Mouse (Mus musculus) liver, adult 2 months (tissue): Measurements from ENCODE around the gene Gm20708. TPM values are rescaled to one million over a fixed set of nuclear protein-coding genes. Genes with fewer than 3 reads are reported as not detected.
A peak's percentile ranks its signal among the peaks of the same experiment; 100 is the strongest.

Experiments used
- DNase-seq: peaks from one replicate; pipeline ENCODE4 v3.0.0-alpha.2; 2011; ENCODE audit warnings: low read depth, low spot score; ENCODE audit errors: extremely low read depth
- H3K27ac ChIP-seq: fragments of 200-500 bp; replicated peaks from 2 replicates; pipeline ENCODE4 v1.5.1; 2012; ENCODE audit warnings: low read depth, mild to moderate bottlenecking, control low read depth, inconsistent platforms, low read length; ENCODE audit not compliant: insufficient read depth
- H3K27me3 ChIP-seq: fragments of 200-500 bp; 2 replicates; pipeline ENCODE4 v1.6.1; 2012; ENCODE audit warnings: mild to moderate bottlenecking, moderate library complexity, low read length, inconsistent platforms; ENCODE audit not compliant: control insufficient read depth, insufficient read depth
- H3K36me3 ChIP-seq: fragments of 200-500 bp; 2 replicates; pipeline ENCODE4 v1.6.1; 2012; ENCODE audit warnings: low read length, inconsistent platforms; ENCODE audit not compliant: control insufficient read depth, insufficient read depth
- H3K4me1 ChIP-seq: fragments of 200-500 bp; 2 replicates; pipeline ENCODE4 v1.6.1; 2011; ENCODE audit warnings: low read length; ENCODE audit not compliant: control insufficient read depth, insufficient read depth
- H3K4me3 ChIP-seq: fragments of 200-500 bp; 2 replicates; pipeline ENCODE4 v1.5.1; 2011; ENCODE audit warnings: low read depth, mild to moderate bottlenecking, control low read depth, low read length, moderate library complexity; ENCODE audit not compliant: insufficient read depth
- H3K79me2 ChIP-seq: fragments of 200-500 bp; 2 replicates; pipeline ENCODE4 v1.6.1; 2012; ENCODE audit warnings: inconsistent platforms, mild to moderate bottlenecking, low read length, moderate library complexity; ENCODE audit not compliant: control insufficient read depth, insufficient read depth
- H3K9ac ChIP-seq: fragments of 200-500 bp; 2 replicates; pipeline ENCODE4 v1.6.1; 2012; ENCODE audit warnings: low read depth, mild to moderate bottlenecking, control low read depth, inconsistent platforms, low read length
- CTCF ChIP-seq: fragments of 200-500 bp; IDR thresholded peaks from 2 replicates; pipeline ENCODE4 v1.5.1; 2011; ENCODE audit warnings: low read depth, low read length, control low read depth
- POLR2A ChIP-seq: fragments of 200-500 bp; IDR thresholded peaks from 2 replicates; pipeline ENCODE4 v1.6.1; 2011; ENCODE audit warnings: low read length, control low read depth; ENCODE audit not compliant: insufficient read depth; ENCODE audit errors: extremely low read depth
- WGBS: fragments of 180-500 bp; shearing (Covaris S2); methylation state at CpG from one replicate; pipeline ENCODE4 v1.1.7; 2018; 5-methylcytosine and 5-hydroxymethylcytosine counted together
- polyA plus RNA-seq: library from polyadenylated mRNA; depleted of rRNA; stranded (reverse); fragments of >200 nt; gene quantifications from 2 replicates; pipeline ENCODE4 v1.2.3, GENCODE M21; 2012
- total RNA-seq: library from RNA; depleted of rRNA; stranded (reverse); fragments of >200 nt; gene quantifications from 2 replicates; pipeline ENCODE4 v1.2.3, GENCODE M21; 2014

Gene Gm20708
- total and polyA plus RNA-seq, 2 experiments: 0.21 to 0.37 TPM

- TF ChIP-seq CTCF (no peak), POLR2A (0 out of 2 replicates have a peak, but pooled peaks have one; percentile 12)
- WGBS: 4% methylated on average over 38 of the region's 38 CpGs
- peak overlapping the region; percentile 62 for H3K4me3 ChIP-seq
- no peaks in the 10 kb centered on the region for H3K36me3 ChIP-seq
- peak overlapping the region; percentile 49 for H3K9ac ChIP-seq
- no peaks in the 10 kb centered on the region for H3K79me2 ChIP-seq
- DNase-seq: peak; percentile 78
- H3K4me1 ChIP-seq: peaks cover 4% of the 10 kb centered on the region; the same call in 1 of the 2 replicates
- H3K27me3 ChIP-seq: no peaks in the 10 kb centered on the region
- peak overlapping the region; percentile 59 for H3K27ac ChIP-seq
These were observed 29.9 kb upstream of the Gm20708 start for GRCm38 (mm10) chr11:117779434-117780198.

- no peak for TF ChIP-seq POLR2A
- TF ChIP-seq CTCF: no peak
- no peak for DNase-seq
- Histone ChIP-seq H3K27ac (peak overlapping the region; percentile 59), H3K36me3 (no peaks in the 10 kb centered on the region), H3K79me2 (no peaks in the 10 kb centered on the region), H3K4me3 (peak overlapping the region; percentile 62), H3K4me1 (peaks cover 4% of the 10 kb centered on the region; the same call in 1 of the 2 replicates), H3K9ac (peak overlapping the region; percentile 49), H3K27me3 (no peaks in the 10 kb centered on the region)
- under 1% methylated on average over 17 of the region's 17 CpGs for WGBS
These were observed 29.3 kb upstream of the Gm20708 start for GRCm38 (mm10) chr11:117780199-117780515.

GRCm38 (mm10) chr11:117780582-117781111 is 28.8 kb upstream of the Gm20708 start:
- H3K79me2 ChIP-seq: no peaks in the 10 kb centered on the region
- WGBS: 0% methylated on average over 19 of the region's 19 CpGs
- peak overlapping the region; percentile 49 for H3K9ac ChIP-seq
- TF ChIP-seq CTCF: no peak
- TF ChIP-seq POLR2A: no peak
- DNase-seq: peak; percentile 90
- peaks cover 4% of the 10 kb centered on the region; the same call in 1 of the 2 replicates for H3K4me1 ChIP-seq
- peak overlapping the region; percentile 59 for H3K27ac ChIP-seq
- peak overlapping the region; percentile 62 for H3K4me3 ChIP-seq
- H3K36me3 ChIP-seq: no peaks in the 10 kb centered on the region
- no peaks in the 10 kb centered on the region for H3K27me3 ChIP-seq

- H3K79me2 ChIP-seq: no peaks in the 10 kb centered on the region
- WGBS: 16% methylated on average over 18 of the region's 18 CpGs
- peak overlapping the region; percentile 3; the same call in 1 of the 2 replicates for H3K9ac ChIP-seq
- no peaks in the 10 kb centered on the region for H3K36me3 ChIP-seq
- no peak for TF ChIP-seq CTCF
- TF ChIP-seq POLR2A: no peak
- H3K4me3 ChIP-seq: peak overlapping the region; percentile 62
- peaks cover 4% of the 10 kb centered on the region; the same call in 1 of the 2 replicates for H3K4me1 ChIP-seq
- H3K27me3 ChIP-seq: no peaks in the 10 kb centered on the region
- peak overlapping the region; percentile 45 for H3K27ac ChIP-seq
- DNase-seq: peak; percentile 53
These were observed 28.2 kb upstream of the Gm20708 start for GRCm38 (mm10) chr11:117781199-117781821.

- H3K4me3 ChIP-seq: peak within 1 kb of the TSS; percentile 62
- H3K9ac ChIP-seq: peak within 1 kb of the TSS; percentile 59
- peak; percentile 13 for DNase-seq
- H3K36me3 ChIP-seq: no peaks in the 10 kb centered on the region
- 60% methylated on average over 24 of the region's 24 CpGs for WGBS
- TF ChIP-seq CTCF: no peak
- TF ChIP-seq POLR2A: peak; percentile 38; the same call in 1 of the 2 replicates
- H3K27me3 ChIP-seq: no peaks in the 10 kb centered on the region
- H3K27ac ChIP-seq: peak within 1 kb of the TSS; percentile 45
- peaks cover 4% of the 10 kb centered on the region; the same call in 1 of the 2 replicates for H3K4me1 ChIP-seq
- no peaks in the 10 kb centered on the region for H3K79me2 ChIP-seq
These were observed 27.3 kb upstream of the Gm20708 start, which contains the start of the genes Tmc8 and Tmc6 for GRCm38 (mm10) chr11:117781993-117782704. TSS of gene Tmc8 (plus strand) at chr11:117782076. TSS of gene Tmc6 (minus strand) at chr11:117782198.
